Comparison of ENCODE assay signal across 13 mouse cellular contexts in the genomic region with DNA sequence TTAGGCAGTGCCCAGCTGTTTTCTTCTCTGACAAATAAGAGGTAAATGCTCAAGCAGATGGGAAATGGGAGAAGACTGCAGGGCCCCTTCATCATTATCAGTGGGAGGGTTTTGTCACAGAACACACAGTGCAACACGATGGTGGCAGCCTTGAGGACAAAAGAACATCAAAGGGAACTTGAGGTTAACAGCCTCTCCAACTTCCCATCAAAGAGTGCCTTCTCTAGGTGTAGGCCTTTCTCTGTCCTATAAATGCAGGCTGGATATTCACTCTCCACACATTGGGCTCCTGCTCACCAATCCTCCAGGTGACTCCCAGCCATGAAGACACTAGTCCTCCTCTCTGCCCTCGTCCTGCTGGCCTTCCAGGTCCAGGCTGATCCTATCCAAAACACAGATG. TPM values are rescaled to one million over a fixed set of nuclear protein-coding genes. Genes with fewer than 3 reads are reported as not detected.
DNase-seq lines count a peak whose midpoint lies in the region; ATAC-seq and TF ChIP-seq lines count a peak whose summit lies in the region.
"Not testable (repeated sequence)": the region's sequence is repeated elsewhere in the genome, so short reads cannot be mapped to it uniquely, and the experiment has no call there.
"Had no signal": no experiment of that assay in that cellular context is flagged by ENCODE, and none has a peak within 500 bp of the region (broad histone marks: within the 10 kb centered on the region; RNA-seq: fewer than 3 reads in every experiment).

A gene (plus strand): TSS at position 301 of the 400 bp plus-strand sequence.

- WGBS in intestine, embryonic 14.5 days = no CpG with 5 or more reads among the region's 2 CpGs
- no CpG with 5 or more reads among the region's 2 CpGs for WGBS in intestine, embryonic 15.5 days
- no CpG with 5 or more reads among the region's 2 CpGs for WGBS in intestine, embryonic 16.5 days
- no CpG with 5 or more reads among the region's 2 CpGs for WGBS in intestine, postnatal 0 days
- whole genome bisulfite sequencing in large intestine, adult 2 months = 83% methylated on average over 1 of the region's 2 CpGs
- WGBS in small intestine, adult 2 months = no CpG with 5 or more reads among the region's 2 CpGs

- not testable (repeated sequence) for H3K9me3 ChIP-seq in intestine, embryonic 14.5 days (ENCODE audit: control insufficient read depth, low read length); intestine, embryonic 15.5 days; intestine, embryonic 16.5 days (ENCODE audit: control insufficient read depth, low read length); intestine, postnatal 0 days (ENCODE audit: control insufficient read depth)

- H3K4me3 ChIP-seq in intestine, embryonic 14.5 days (ENCODE audit: low read depth, low read length); intestine, embryonic 15.5 days (replicated peaks); intestine, embryonic 16.5 days (ENCODE audit: low read length); intestine, postnatal 0 days (ENCODE audit: low read depth, low read length); small intestine, adult 2 months (ENCODE audit: low read depth, low read length): not testable (repeated sequence)

- H3K36me3 ChIP-seq in intestine, embryonic 14.5 days (ENCODE audit: control insufficient read depth, insufficient read depth, low read length); intestine, embryonic 15.5 days; intestine, embryonic 16.5 days (ENCODE audit: control insufficient read depth, insufficient read depth, low read length); intestine, postnatal 0 days (ENCODE audit: control insufficient read depth, insufficient read depth); small intestine, adult 2 months (ENCODE audit: control insufficient read depth, insufficient read depth, low read length): not testable (repeated sequence)

- not testable (repeated sequence) for DNase-seq in intestine, embryonic 14.5 days (ENCODE audit: low spot score); large intestine, adult 2 months (ENCODE audit: low read depth, low spot score)

- not testable (repeated sequence) for TF ChIP-seq CTCF in intestine, postnatal 0 days (IDR thresholded peaks at IDR 0.05; ENCODE audit: low read depth); small intestine, adult 2 months (IDR thresholded peaks at IDR 0.05; ENCODE audit: extremely low read depth, insufficient read length, insufficient replicate concordance, low read depth, low read length)

- not testable (repeated sequence) for H3K27me3 ChIP-seq in intestine, embryonic 14.5 days (replicated peaks; ENCODE audit: control insufficient read depth, insufficient read depth, low read length); intestine, embryonic 15.5 days (replicated peaks); intestine, embryonic 16.5 days (replicated peaks; ENCODE audit: control insufficient read depth, insufficient read depth, low read length); intestine, postnatal 0 days (replicated peaks; ENCODE audit: control insufficient read depth, insufficient read depth, low read length); small intestine, adult 2 months (ENCODE audit: control insufficient read depth, insufficient read depth, low read length)

- not testable (repeated sequence) for ATAC-seq in intestine, embryonic 14.5 days (replicated peaks; ENCODE audit: low FRiP score, low TSS enrichment, low read depth); intestine, embryonic 15.5 days; intestine, embryonic 16.5 days; intestine, postnatal 0 days

- H3K4me1 ChIP-seq in intestine, embryonic 14.5 days (replicated peaks; ENCODE audit: control insufficient read depth, insufficient read depth, low read length); intestine, embryonic 15.5 days (replicated peaks); intestine, embryonic 16.5 days (ENCODE audit: control insufficient read depth, insufficient read depth, low read length); intestine, postnatal 0 days (replicated peaks; ENCODE audit: control insufficient read depth, insufficient read depth, low read length); small intestine, adult 2 months (ENCODE audit: control insufficient read depth, insufficient read depth, insufficient read length, low read length): not testable (repeated sequence)

- H3K9ac ChIP-seq in intestine, embryonic 14.5 days (ENCODE audit: low read length); intestine, embryonic 15.5 days; intestine, embryonic 16.5 days (ENCODE audit: low read depth, low read length); intestine, postnatal 0 days (ENCODE audit: low read depth, low read length): not testable (repeated sequence)

- H3K4me2 ChIP-seq in intestine, embryonic 14.5 days (ENCODE audit: low read length); intestine, embryonic 15.5 days (replicated peaks); intestine, embryonic 16.5 days (ENCODE audit: low read depth, low read length); intestine, postnatal 0 days (replicated peaks; ENCODE audit: low read depth): not testable (repeated sequence)

- not testable (repeated sequence) for TF ChIP-seq POLR2A in small intestine, adult 2 months (IDR thresholded peaks at IDR 0.05; ENCODE audit: low read depth, low read length)

- H3K27ac ChIP-seq in intestine, embryonic 14.5 days (ENCODE audit: low read depth); intestine, embryonic 15.5 days; intestine, embryonic 16.5 days (ENCODE audit: low read length); intestine, postnatal 0 days (ENCODE audit: low read depth, low read length); small intestine, adult 2 months (ENCODE audit: insufficient read depth, low read depth, low read length): not testable (repeated sequence)

RNA-seq across cellular contexts. Expression of the gene that starts here (rescaled TPM):
- 6.9 and 13.5 TPM in 2 replicates for polyA plus RNA-seq in intestine, embryonic 14.5 days (2014; fragmentation: Nextera tagmentation; extraction: Ambion mirVana)
- polyA plus RNA-seq in intestine, embryonic 15.5 days (2015; fragmentation: Nextera tagmentation; extraction: Ambion mirVana) = 90.7 and 104 TPM in 2 replicates
- 155 and 196 TPM in 2 replicates for polyA plus RNA-seq in intestine, embryonic 16.5 days (2015; fragmentation: Nextera tagmentation; extraction: Ambion mirVana)
- 298 and 318 TPM in 2 replicates for polyA plus RNA-seq in intestine, postnatal 0 days (2015; fragmentation: Nextera tagmentation; extraction: Ambion mirVana)
- 283 and 431 TPM in 2 replicates for polyA plus RNA-seq in large intestine, adult 2 months (2012; rRNA removed)
- polyA plus RNA-seq in small intestine, adult 2 months (2012; rRNA removed) = 25.4 and 113 TPM in 2 replicates
- polyA plus RNA-seq: activated CD4-positive, CD25-positive, alpha-beta regulatory T cell, adult 4 months; adrenal gland, adult 2 months; brain, embryonic 14.5 days; C2C12; CD4-positive, CD25-positive, alpha-beta regulatory T cell, adult 4 months; G1E; Patski had no signal
